Mouse (Mus musculus): Measurements from ENCODE around the gene Mpdu1.
A peak's percentile ranks its signal among the peaks of the same experiment; 100 is the strongest.

Gene Mpdu1

GRCm38 (mm10) chr11:69662967-69663671, 677 bp upstream of the Mpdu1 start:
- DNase-seq (ENCODE audit: low read depth, low spot score), result no peak
- H3K36me3 ChIP-seq (ENCODE audit: control insufficient read depth, insufficient read depth, low read length, poor library complexity, severe bottlenecking), result peaks cover 10% of the 10 kb centered on the region; the same call in 1 of the 2 replicates
- no peaks in the 10 kb centered on the region for H3K27me3 ChIP-seq (ENCODE audit: control insufficient read depth, insufficient read depth, low read length, poor library complexity, severe bottlenecking)

- Histone ChIP-seq H3K27me3 (ENCODE audit: control insufficient read depth, insufficient read depth, low read length, poor library complexity, severe bottlenecking) (no peaks in the 10 kb centered on the region), H3K36me3 (ENCODE audit: control insufficient read depth, insufficient read depth, low read length, poor library complexity, severe bottlenecking) (0 out of 2 replicates have a peak, but pooled peaks cover 4% of the 10 kb centered on the region)
- DNase-seq (ENCODE audit: low read depth, low spot score), result no peak
Observed at GRCm38 (mm10) chr11:69661221-69661881, 1.1 kb downstream of the Mpdu1 start.

GRCm38 (mm10) chr11:69657462-69657881, 5.0 kb downstream of the Mpdu1 start:
- H3K27me3 ChIP-seq (ENCODE audit: control insufficient read depth, insufficient read depth, low read length, poor library complexity, severe bottlenecking), result no peaks in the 10 kb centered on the region
- DNase-seq (ENCODE audit: low read depth, low spot score), result no peak
- H3K36me3 ChIP-seq (ENCODE audit: control insufficient read depth, insufficient read depth, low read length, poor library complexity, severe bottlenecking), result no peaks in the 10 kb centered on the region; the same call in 1 of the 2 replicates

GRCm38 (mm10) chr11:69656617-69657461, 5.6 kb downstream of the Mpdu1 start:
- DNase-seq (ENCODE audit: low read depth, low spot score), result peak; percentile 79
- peaks cover 2% of the 10 kb centered on the region for H3K36me3 ChIP-seq (ENCODE audit: control insufficient read depth, insufficient read depth, low read length, poor library complexity, severe bottlenecking)
- no peaks in the 10 kb centered on the region for H3K27me3 ChIP-seq (ENCODE audit: control insufficient read depth, insufficient read depth, low read length, poor library complexity, severe bottlenecking)

- no peaks in the 10 kb centered on the region for H3K27me3 ChIP-seq (ENCODE audit: control insufficient read depth, insufficient read depth, low read length, poor library complexity, severe bottlenecking)
- peaks cover 6% of the 10 kb centered on the region for H3K36me3 ChIP-seq (ENCODE audit: control insufficient read depth, insufficient read depth, low read length, poor library complexity, severe bottlenecking)
- DNase-seq (ENCODE audit: low read depth, low spot score), result no peak
Observed at GRCm38 (mm10) chr11:69656065-69656455, 6.4 kb downstream of the Mpdu1 start.

- Histone ChIP-seq H3K36me3 (ENCODE audit: control insufficient read depth, insufficient read depth, low read length, poor library complexity, severe bottlenecking) (peaks cover 11% of the 10 kb centered on the region), H3K27me3 (ENCODE audit: control insufficient read depth, insufficient read depth, low read length, poor library complexity, severe bottlenecking) (no peaks in the 10 kb centered on the region)
- peak; percentile 72 for DNase-seq (ENCODE audit: low read depth, low spot score)
Observed at GRCm38 (mm10) chr11:69655264-69656064, 7.0 kb downstream of the Mpdu1 start, which contains the start of gene Sox15. TSS of gene Sox15 (plus strand) at chr11:69655314.

GRCm38 (mm10) chr11:69654760-69655159, 7.7 kb downstream of the Mpdu1 start:
- no peak for DNase-seq (ENCODE audit: low read depth, low spot score)
- Histone ChIP-seq H3K36me3 (ENCODE audit: control insufficient read depth, insufficient read depth, low read length, poor library complexity, severe bottlenecking) (peaks cover 17% of the 10 kb centered on the region), H3K27me3 (ENCODE audit: control insufficient read depth, insufficient read depth, low read length, poor library complexity, severe bottlenecking) (no peaks in the 10 kb centered on the region)

- no peak for DNase-seq (ENCODE audit: low read depth, low spot score)
- Histone ChIP-seq H3K27me3 (ENCODE audit: control insufficient read depth, insufficient read depth, low read length, poor library complexity, severe bottlenecking) (no peaks in the 10 kb centered on the region), H3K36me3 (ENCODE audit: control insufficient read depth, insufficient read depth, low read length, poor library complexity, severe bottlenecking) (peaks cover 22% of the 10 kb centered on the region)
Observed at GRCm38 (mm10) chr11:69653399-69653798, 9.0 kb downstream of the Mpdu1 start.

GRCm38 (mm10) chr11:69645860-69646259, 16.6 kb downstream of the Mpdu1 start:
- Histone ChIP-seq H3K27me3 (ENCODE audit: control insufficient read depth, insufficient read depth, low read length, poor library complexity, severe bottlenecking) (no peaks in the 10 kb centered on the region), H3K36me3 (ENCODE audit: control insufficient read depth, insufficient read depth, low read length, poor library complexity, severe bottlenecking) (peaks cover 41% of the 10 kb centered on the region)
- no peak for DNase-seq (ENCODE audit: low read depth, low spot score)

GRCm38 (mm10) chr11:69635471-69635870, 27.0 kb downstream of the Mpdu1 start:
- peaks cover 8% of the 10 kb centered on the region; the same call in 1 of the 2 replicates for H3K36me3 ChIP-seq (ENCODE audit: control insufficient read depth, insufficient read depth, low read length, poor library complexity, severe bottlenecking)
- no peak for DNase-seq (ENCODE audit: low read depth, low spot score)

GRCm38 (mm10) chr11:69633128-69633866, 29.1 kb downstream of the Mpdu1 start:
- DNase-seq (ENCODE audit: low read depth, low spot score), result no peak
- Histone ChIP-seq H3K27me3 (ENCODE audit: control insufficient read depth, insufficient read depth, low read length, poor library complexity, severe bottlenecking) (no peaks in the 10 kb centered on the region), H3K36me3 (ENCODE audit: control insufficient read depth, insufficient read depth, low read length, poor library complexity, severe bottlenecking) (0 out of 2 replicates have a peak, but pooled peaks cover 1% of the 10 kb centered on the region)

More at GRCm38 (mm10) chr11:69635471-69635870, 27.0 kb downstream of the Mpdu1 start:
- H3K27me3 ChIP-seq (ENCODE audit: control insufficient read depth, insufficient read depth, low read length, poor library complexity, severe bottlenecking), result no peaks in the 10 kb centered on the region

- peak; percentile 99 for DNase-seq (ENCODE audit: low read depth, low spot score)
- no peaks in the 10 kb centered on the region for H3K27me3 ChIP-seq (ENCODE audit: control insufficient read depth, insufficient read depth, low read length, poor library complexity, severe bottlenecking)
Observed at GRCm38 (mm10) chr11:69632284-69633089, 30.0 kb downstream of the Mpdu1 start, which contains the start of gene Fxr2. TSS of gene Fxr2 (plus strand) at chr11:69632990.

GRCm38 (mm10) chr11:69629802-69630201, 32.6 kb downstream of the Mpdu1 start:
- Histone ChIP-seq H3K36me3 (ENCODE audit: control insufficient read depth, insufficient read depth, low read length, poor library complexity, severe bottlenecking) (no peaks in the 10 kb centered on the region), H3K27me3 (ENCODE audit: control insufficient read depth, insufficient read depth, low read length, poor library complexity, severe bottlenecking) (no peaks in the 10 kb centered on the region)
- DNase-seq (ENCODE audit: low read depth, low spot score), result peak; percentile 71

More at GRCm38 (mm10) chr11:69632284-69633089, 30.0 kb downstream of the Mpdu1 start, which contains the start of gene Fxr2:
- 0 out of 2 replicates have a peak, but pooled peaks cover 1% of the 10 kb centered on the region for H3K36me3 ChIP-seq (ENCODE audit: control insufficient read depth, insufficient read depth, low read length, poor library complexity, severe bottlenecking)
